Mouse (Mus musculus) adrenal gland, adult 18-20 months (tissue): Measurements from ENCODE around the gene Zkscan17. TPM values are rescaled to one million over a fixed set of nuclear protein-coding genes. Genes with fewer than 3 reads are reported as not detected.
A peak's percentile ranks its signal among the peaks of the same experiment; 100 is the strongest.
"Not testable (repeated sequence)": the region's sequence is repeated elsewhere in the genome, so short reads cannot be mapped to it uniquely, and the experiment has no call there.

Experiments used
- DNase-seq, 2 experiments: peaks; one replicate each; pipeline ENCODE4 v3.0.0; 2021 to 2022; ENCODE audit warnings: low spot score in 2 of 2
- long read RNA-seq, 2 experiments: library from polyadenylated mRNA; stranded (forward); transcript quantifications; one replicate each; pipeline ENCODE4 v2.0.0; 2021
- total RNA-seq, 2 experiments: library from RNA; stranded (reverse); gene quantifications; 1 replicate in 1 of 2; 2 replicates in 1 of 2; pipeline ENCODE4 v1.2.3; 2021

Gene Zkscan17
- 10 to 100 TPM; 13.7 to 15.5 TPM for total RNA-seq
- long read RNA-seq, experiment 1, full-length matches to known transcripts: 5 of 13 reads
- long read RNA-seq, experiment 1, partial matches to known transcripts: 3 of 13 reads
- long read RNA-seq, experiment 1, other reads (novel, unspliced or antisense): 5 of 13 reads
- long read RNA-seq, experiment 2, full-length matches to known transcripts: 3 of 10 reads
- long read RNA-seq, experiment 2, partial matches to known transcripts: 0 of 10 reads
- long read RNA-seq, experiment 2, other reads (novel, unspliced or antisense): 7 of 10 reads

GRCm38 (mm10) chr11:59526472-59527080 is at the start of gene Zkscan17:
Gene Zkscan17 (minus strand): TSS chr11:59526751.
- DNase-seq: peak in 1 of 2 experiments; percentile 32

DNA sequence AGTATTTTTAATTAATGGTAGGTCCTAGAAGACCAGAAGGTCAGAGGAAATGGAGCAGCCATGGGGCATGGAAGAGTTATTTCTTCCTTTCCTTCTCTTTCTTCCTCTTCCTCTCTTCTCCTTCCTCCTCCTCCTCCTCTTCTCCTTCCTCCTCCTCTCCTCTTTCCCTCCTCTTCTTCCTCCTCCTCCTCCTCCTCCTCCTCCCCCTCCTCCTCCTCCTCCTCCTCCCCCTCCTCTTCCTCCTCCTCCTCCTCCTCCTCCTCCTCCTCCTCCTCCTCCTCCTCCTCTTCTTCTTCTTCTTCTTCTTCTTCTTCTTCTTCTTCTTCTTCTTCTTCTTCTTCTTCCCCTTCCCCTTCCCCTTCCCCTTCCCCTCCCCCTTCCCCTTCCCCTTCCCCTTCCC is 49.6 kb upstream of the Zkscan17 start, which contains the start of gene Olfr222:
TSS of gene Olfr222 (minus strand) at position 101 of the 400 bp plus-strand sequence.
- DNase-seq: not testable (repeated sequence)

DNA sequence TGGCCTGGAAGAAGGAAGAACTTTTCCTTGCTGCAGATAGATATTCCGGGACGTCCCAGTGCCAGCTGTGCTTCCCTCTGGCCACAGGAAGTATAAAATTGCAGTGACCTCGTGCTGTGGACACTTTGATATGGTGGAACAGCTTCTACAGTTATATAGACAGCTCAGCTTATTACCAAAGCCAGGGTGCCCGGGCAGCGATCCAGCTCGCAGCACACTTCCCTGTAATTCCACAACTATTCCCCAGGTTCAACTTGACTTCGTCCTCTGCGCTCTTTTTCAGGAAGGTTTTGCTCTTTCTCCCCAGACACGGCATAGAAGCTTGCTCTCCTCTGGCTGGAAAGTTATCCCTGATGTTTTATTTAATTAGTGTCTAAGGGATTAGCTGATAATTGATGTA is 49.2 kb upstream of the Zkscan17 start:
- no peak for DNase-seq

- peak in 1 of 2 experiments; percentile 8 for DNase-seq
Observed at GRCm38 (mm10) chr11:59569306-59569705, 42.8 kb upstream of the Zkscan17 start.

DNA sequence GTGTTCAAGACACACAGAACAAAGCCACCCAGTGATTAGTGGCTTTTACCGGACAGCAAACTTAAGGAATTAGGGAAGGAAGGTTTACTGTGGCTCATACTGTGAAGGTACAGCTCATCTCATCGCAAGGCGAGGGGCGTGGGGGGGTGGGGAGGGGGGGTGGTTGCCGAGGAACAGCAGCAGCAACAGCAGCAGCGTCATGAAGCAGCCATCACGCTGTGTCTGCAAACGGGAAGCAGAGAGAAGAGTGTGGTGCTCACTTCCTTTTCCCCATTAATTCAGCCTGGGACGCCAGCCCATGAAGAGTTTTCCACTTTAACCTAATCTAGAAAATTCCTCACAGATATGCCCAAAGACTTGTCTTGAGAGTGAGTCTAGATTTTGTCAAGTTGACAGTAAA is 36.3 kb upstream of the Zkscan17 start:
- no peak for DNase-seq

GRCm38 (mm10) chr11:59562336-59562735 is 35.8 kb upstream of the Zkscan17 start:
- no peak for DNase-seq

GRCm38 (mm10) chr11:59560906-59561305 is 34.4 kb upstream of the Zkscan17 start:
- no peak for DNase-seq

DNA sequence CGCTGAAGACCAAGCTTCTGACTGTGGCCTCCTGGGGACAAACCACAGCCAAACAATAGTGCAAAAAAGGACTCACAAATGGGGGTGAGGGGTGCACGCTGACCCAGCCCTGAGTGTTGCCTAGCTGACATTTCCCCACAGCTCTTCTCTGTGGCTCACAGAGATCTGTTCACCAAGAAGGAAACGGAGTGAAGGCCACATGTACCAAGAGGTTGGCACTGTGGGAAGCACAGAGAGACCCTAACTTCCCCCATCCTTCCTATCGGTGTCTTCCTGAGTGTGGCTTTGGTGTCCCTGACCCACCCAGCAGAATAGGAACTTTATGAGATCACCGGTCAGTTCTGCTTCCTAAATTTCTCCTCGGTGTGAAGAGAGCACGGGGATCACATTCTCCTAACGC is 28.0 kb upstream of the Zkscan17 start:
- no peak for DNase-seq

DNA sequence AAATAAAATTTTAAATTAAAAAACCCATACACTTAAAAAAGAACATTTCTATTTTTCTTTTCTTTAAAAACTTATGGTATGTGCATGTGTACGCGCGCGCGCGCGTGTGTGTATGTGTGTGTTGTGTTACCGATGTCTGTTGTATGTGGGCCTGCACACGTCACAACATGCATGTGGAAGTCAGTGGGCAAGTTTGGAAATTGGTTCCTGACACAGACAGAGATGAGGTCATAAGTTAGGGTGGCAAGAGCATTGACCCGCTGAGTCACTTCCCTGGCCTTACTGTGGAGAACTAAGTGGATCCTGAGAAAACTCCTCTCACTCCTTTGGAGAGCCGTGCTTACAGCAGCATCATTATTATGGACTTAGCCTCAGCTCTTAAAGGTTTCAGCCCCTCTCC is 27.6 kb upstream of the Zkscan17 start:
- no peak for DNase-seq

DNA sequence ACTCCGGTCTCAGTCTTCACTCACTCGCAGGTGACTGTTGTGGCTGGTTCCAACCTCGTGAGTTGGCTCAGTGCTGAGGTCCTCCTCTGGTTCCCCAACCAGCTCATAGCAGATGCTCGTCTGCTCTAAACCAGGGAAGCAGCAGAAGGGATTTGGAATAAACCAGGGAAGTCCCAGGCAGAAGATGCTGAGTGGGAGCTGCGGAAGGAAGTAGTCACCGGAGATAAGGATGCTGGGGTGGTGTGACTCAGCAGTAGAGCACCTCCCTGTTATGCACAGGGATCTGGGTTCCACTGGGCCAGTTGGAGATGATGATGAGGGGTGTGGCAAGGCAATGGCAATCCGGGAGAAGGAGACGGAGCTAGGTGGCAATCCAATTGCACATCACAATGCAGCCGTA is 17.5 kb upstream of the Zkscan17 start:
- no peak for DNase-seq

- no peak for DNase-seq
Observed at GRCm38 (mm10) chr11:59543376-59543775, 16.8 kb upstream of the Zkscan17 start.

DNA sequence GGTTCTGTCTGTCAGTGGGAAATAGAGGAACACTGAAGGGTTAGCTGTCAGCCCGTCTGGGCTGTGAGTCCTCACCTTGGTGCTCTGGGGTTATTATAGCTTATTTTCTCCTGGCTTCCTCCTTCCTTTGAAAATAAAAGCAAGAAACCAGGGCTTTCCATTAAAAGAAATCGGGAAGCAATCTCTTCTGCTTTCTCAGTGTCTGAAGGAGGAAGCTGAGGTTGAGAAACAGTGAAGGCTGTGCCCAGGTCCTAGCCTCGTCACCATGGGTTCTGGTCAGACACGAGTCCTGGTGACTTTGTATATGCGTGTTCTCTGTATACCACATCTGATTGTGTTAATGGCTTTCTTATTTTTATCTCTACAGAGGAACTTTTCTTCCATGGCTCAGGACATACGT is 15.9 kb upstream of the Zkscan17 start:
- no peak for DNase-seq

DNA sequence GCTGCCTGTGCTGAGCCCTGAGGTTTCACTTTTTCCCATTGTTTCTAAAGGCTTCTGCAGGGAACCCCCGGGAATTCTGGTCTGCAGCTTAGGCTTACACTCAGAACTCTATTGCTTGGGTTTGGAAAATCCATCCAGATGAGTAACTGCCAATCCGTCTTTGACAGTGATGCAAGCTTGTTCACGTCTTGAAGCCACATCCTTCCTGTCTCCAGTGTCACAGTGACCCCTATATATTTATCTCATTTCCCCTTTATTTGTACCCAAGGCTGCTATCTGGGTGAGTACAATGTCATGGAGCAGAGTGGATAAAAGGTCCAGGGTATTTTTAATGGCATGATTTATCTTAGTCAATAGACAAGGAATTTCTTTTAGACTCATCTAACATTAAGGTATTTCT is 14.8 kb upstream of the Zkscan17 start, which contains the start of gene Nlrp3:
TSS of gene Nlrp3 (plus strand) at position 245 of the 400 bp plus-strand sequence.
- no peak for DNase-seq

DNA sequence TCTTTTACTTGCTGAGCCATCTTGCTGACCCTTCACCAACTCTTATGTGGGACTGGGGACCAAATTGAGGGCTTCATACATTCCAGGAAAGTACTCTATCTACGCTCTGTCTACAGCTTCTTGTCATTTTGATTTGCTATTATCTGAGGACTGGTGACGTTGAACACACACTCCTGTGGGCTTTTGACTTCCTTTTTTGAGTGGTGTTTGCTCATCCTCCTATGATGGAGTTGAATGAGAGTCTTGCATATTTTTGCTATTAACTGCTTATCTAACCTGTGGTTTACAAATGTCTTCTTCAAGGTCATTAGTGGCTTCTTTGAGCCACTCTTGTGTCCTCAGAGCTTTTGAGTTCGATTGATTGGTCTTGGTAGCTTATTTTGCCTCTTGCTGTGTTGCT is 13.6 kb upstream of the Zkscan17 start:
- no peak for DNase-seq

DNA sequence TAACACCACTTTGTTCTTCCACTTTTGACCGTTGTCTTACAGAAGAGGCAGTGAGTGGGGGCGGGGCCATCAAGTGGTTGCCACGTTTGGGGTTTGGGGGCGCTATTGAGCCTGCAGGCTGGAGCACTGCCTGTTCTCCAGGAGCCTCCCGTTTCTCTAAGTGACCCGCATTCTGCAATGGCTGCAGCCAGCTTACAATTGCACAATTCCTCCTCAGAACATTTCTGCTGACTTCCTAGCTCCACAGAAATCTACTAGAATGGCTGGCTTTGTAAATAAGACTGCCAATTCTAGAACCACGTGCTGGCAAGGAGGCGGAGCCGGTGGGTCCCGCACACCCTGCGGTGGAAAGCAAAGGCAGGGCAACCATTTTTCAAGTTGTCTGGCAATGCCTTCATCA is 11.8 kb upstream of the Zkscan17 start:
- DNase-seq: peak; percentile 23 to 62

DNA sequence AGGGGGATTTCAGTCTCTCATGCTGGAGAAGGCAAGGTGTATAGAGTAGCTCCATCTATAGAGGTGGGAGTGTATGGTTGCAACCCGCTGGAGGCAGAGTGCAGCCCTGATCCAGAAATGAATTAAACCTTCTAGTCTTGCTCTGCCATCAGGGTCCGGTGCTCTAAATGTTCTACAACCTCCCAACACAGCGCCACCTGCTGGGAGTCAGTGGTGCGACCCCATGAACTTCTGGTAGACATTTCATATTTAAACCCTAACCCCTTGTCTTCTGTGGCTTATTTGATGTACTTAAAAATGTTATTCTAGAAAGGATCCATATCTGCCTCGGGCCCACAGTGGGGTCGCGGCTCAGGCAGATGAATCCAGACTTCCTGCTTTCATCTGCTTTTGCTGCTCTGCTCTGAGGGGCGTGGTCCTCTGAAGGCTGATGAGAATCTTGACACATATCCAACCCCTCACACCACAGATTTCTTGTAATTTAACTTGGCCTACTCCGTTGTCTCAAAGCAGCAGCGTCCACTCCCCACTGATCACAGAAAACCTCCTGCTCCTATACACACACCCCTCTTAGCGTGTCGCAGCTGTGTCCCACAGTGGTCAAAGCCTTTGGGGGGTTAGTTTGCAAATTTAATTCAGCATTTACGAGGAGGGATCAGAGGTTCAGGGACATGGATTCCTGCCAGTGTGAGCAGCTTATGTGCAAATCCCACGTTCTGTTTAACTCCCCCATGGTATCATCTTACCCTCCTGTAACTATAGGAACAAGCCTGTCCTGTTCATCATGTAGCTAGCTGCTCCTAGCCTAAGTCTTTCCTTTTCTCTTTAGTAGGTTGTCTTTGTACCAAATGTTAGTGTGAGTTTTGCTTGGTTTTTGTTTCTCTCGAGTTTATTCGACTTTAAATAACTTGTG is 10.9 kb upstream of the Zkscan17 start:
- DNase-seq: peak; percentile 29 to 47

GRCm38 (mm10) chr11:59531562-59531961 is 5.0 kb upstream of the Zkscan17 start:
- no peak for DNase-seq

DNA sequence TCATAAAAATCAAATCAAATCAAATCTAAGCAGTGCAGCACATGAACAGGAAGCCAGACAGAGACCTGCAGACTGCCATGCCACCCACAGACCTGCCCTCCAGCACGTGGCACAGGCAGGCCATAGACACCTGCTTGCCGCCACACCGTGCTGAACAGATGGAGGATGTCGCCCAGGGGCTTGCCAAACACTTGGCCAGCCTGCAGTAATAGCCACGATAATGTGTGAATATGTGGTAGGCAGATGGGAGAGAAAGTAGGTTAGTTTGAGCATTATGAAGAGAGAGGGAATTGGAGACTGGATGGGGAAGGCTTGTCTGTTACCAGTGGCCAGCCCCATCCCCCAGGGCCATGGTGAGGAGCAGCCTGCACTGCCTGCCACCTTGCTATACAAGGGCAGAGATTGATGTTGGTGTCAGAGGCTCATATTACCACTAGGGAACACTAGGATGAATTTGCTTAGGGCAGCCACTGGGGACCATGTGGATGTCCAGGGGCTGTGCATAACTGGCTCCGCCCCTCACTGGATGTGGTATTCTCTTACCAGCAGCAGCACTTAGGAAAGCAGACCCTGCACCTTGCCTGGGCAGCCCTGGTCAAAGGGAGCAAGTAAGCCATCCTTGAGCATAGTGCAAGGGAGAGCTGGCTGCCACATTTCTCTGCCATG is 4.5 kb upstream of the Zkscan17 start:
- no peak for DNase-seq

GRCm38 (mm10) chr11:59530221-59530620 is 3.7 kb upstream of the Zkscan17 start:
- no peak for DNase-seq

GRCm38 (mm10) chr11:59525237-59525636 is 1.3 kb downstream of the Zkscan17 start:
- DNase-seq: peak; percentile 64 to 66

- DNase-seq: no peak
Observed at GRCm38 (mm10) chr11:59524150-59524549, 2.4 kb downstream of the Zkscan17 start.
